Mouse (Mus musculus): ENCODE results near the gene Rpn2.

The Rpn2 gene

GRCm38 (mm10) chr2:157354106-157354505 is 75.3 kb downstream of the Rpn2 start:
- DNase-seq = no peak

GRCm38 (mm10) chr2:157360028-157360427 is 81.2 kb downstream of the Rpn2 start:
- no peak for DNase-seq

- no peak for DNase-seq
Measured at GRCm38 (mm10) chr2:157363031-157363430, 84.2 kb downstream of the Rpn2 start.

GRCm38 (mm10) chr2:157366762-157367161 is 87.9 kb downstream of the Rpn2 start:
- peak; percentile 92 for DNase-seq

- DNase-seq = peak; percentile 99
Measured at GRCm38 (mm10) chr2:157367184-157367893, 88.5 kb downstream of the Rpn2 start, which contains the start of gene Manbal. Gene Manbal, plus strand, starts transcription at chr2:157367594.

GRCm38 (mm10) chr2:157367991-157368390 is 89.2 kb downstream of the Rpn2 start:
- no peak for DNase-seq

GRCm38 (mm10) chr2:157371696-157372095 is 92.9 kb downstream of the Rpn2 start:
- DNase-seq = peak; percentile 96

GRCm38 (mm10) chr2:157373681-157374080 is 94.9 kb downstream of the Rpn2 start:
- DNase-seq = no peak

GRCm38 (mm10) chr2:157375051-157375450 is 96.2 kb downstream of the Rpn2 start:
- DNase-seq = no peak
